Mouse (Mus musculus) olfactory bulb, adult 2 months (tissue): Measurements from ENCODE around the gene Sptbn1. TPM values are rescaled to one million over a fixed set of nuclear protein-coding genes. Genes with fewer than 3 reads are reported as not detected.

Experiments
- H3K27ac ChIP-seq: fragments of 200-500 bp; 2 replicates; pipeline ENCODE4 v1.5.1; 2012; ENCODE audit warnings: low read depth, low read length; ENCODE audit not compliant: insufficient read depth
- H3K4me1 ChIP-seq: fragments of 200-500 bp; 2 replicates; pipeline ENCODE4 v1.6.1; 2012; ENCODE audit warnings: low read length; ENCODE audit not compliant: control insufficient read depth, insufficient read depth
- H3K4me3 ChIP-seq: fragments of 200-500 bp; 2 replicates; pipeline ENCODE4 v1.5.1; 2012; ENCODE audit warnings: mild to moderate bottlenecking, low read depth, low read length, moderate library complexity; ENCODE audit not compliant: insufficient read depth
- CTCF ChIP-seq: fragments of 200-500 bp; IDR thresholded peaks from 2 replicates; pipeline ENCODE4 v1.5.1; 2012; ENCODE audit warnings: low read depth, mild to moderate bottlenecking, low read length, moderate library complexity; ENCODE audit not compliant: insufficient read depth
- POLR2A ChIP-seq: fragments of 200-500 bp; IDR thresholded peaks from 2 replicates; pipeline ENCODE4 v1.6.1; 2012; ENCODE audit warnings: mild to moderate bottlenecking, low read depth, low read length, moderate library complexity; ENCODE audit not compliant: insufficient read depth
- WGBS: fragments of 180-500 bp; shearing (Covaris S2); methylation state at CpG from one replicate; pipeline ENCODE4 v1.1.7; 2018; 5-methylcytosine and 5-hydroxymethylcytosine counted together
- polyA plus RNA-seq: library from polyadenylated mRNA; stranded (reverse); fragments of >200 nt; gene quantifications from 2 replicates; pipeline ENCODE4 v1.2.4, GENCODE M21; 2012; ENCODE audit warnings: low replicate concordance; ENCODE audit not compliant: missing spikeins, insufficient read depth, insufficient read length

The Sptbn1 gene
- polyA plus RNA-seq, result 195 and 347 TPM in 2 replicates

DNA sequence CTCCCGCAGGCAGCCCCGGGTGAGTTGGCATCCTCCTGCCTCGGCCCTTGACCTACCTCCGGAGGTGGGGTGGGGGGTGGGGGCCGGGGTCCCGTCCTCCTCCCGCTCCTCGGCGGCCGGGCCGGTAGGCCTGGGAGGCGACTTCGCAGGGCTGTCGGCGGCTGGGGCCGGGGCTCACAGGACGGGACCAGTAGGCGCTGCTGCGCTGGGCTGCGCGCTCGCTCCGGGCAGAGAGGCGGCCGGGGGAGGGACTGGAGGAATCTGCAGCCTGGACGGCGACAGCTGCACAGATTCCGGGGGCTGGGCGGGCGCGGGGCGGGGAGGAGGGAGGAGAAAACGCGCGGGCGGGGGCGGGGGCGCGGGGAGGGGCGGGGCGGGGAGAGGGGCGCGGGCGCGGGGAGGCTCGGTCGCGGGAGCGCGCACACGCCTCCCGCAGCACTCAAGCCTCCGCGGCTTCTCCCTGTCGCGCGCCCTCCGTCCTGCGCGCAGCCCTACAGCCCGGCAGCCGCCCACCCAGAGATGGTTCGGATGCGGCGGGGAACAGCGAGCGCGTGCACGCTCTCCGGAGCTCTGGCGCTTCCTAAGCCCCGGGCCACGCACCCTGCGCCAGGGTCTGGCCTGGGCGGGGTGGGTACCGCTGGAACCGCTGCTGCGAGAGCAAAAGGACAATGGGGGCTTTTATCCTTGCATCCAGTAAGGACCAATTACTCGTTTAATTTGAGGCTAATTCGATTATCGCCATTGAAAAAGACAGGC, at the start of gene Sptbn1:
Sptbn1 (minus strand) TSS at position 284 of the 756 bp plus-strand sequence.
- no peak for TF ChIP-seq CTCF
- peak; percentile 68 for TF ChIP-seq POLR2A
- peak within 1 kb of the TSS; percentile 95 for H3K27ac ChIP-seq
- WGBS, result 1% methylated on average over 66 of the region's 81 CpGs

DNA sequence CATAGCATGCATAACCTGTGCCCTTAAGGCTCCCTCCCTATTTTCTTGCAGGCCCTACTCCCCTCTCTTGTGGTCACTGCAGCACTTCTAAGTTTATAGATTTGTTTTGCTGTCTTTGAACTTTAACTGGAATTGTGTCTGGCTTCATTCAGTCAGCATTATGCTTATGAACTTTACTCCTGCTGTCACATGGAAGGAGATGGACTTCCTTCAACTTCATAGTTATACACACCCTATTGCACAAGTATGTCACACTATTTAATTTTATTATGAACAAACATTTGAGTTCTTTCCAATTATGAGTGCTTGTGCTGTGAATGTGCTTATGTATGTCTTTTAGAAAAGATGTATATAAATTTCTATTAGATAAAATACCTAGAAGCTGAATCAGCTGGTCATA, 26.3 kb upstream of the Sptbn1 start:
- Histone ChIP-seq H3K4me3 (no peak overlapping the region), H3K27ac (no peak overlapping the region)
- no peak for TF ChIP-seq POLR2A
- no peak for TF ChIP-seq CTCF

More for the DNA sequence above, at the start of gene Sptbn1:
- H3K4me3 ChIP-seq, result peak within 1 kb of the TSS; percentile 81
- no peaks in the 10 kb centered on the region for H3K4me1 ChIP-seq

DNA sequence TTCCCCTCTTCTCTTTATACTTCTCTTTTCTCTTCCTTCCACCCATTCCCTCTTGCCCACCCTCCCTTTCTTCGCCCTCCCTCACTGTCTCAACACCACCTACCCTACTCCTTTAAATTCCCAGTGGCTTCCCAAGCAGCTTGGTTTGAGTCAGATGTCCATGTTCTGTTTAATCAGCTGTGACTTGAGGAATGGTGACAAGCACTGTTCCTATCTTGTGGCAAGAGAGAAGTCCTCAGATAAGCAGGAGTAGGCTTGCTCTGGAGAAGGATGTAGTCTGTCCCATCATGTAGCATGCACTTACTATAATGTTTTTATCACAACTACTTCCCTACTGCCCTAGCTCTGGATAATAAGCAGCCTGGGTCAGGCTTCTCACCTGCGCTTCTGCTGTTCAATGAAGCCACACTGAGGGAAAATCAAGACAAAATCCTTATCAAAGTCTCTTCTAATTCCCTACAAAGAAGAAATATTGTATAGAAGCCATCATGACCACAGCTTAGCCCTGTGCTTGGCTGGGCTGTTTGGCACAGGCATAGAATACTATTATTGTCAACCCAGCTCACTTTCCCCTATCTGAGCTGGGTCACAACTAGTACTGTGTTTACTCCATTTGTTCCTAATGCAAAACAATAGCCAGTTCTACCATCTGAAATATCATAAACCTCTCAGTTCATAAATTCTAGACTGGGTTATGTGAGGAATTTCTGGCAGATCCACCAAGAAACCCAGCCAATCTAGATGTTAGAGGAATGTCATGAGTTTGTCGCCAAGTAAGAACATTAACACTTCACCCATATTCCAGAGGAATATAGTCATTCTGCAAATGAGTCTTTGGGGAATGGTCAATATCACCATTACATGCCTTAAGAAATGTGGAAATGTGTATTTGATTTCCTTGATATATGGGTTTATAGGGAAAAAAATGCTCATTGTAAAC, 24.5 kb upstream of the Sptbn1 start:
- peaks cover 2% of the 10 kb centered on the region; the same call in 1 of the 2 replicates for H3K4me1 ChIP-seq
- TF ChIP-seq CTCF (no peak), POLR2A (no peak)
- WGBS, result 96% methylated on average over 3 of the region's 3 CpGs
- H3K4me3 ChIP-seq, result no peak overlapping the region
- H3K27ac ChIP-seq, result no peak overlapping the region

More for the DNA sequence above, 26.3 kb upstream of the Sptbn1 start:
- H3K4me1 ChIP-seq, result peaks cover 2% of the 10 kb centered on the region; the same call in 1 of the 2 replicates

DNA sequence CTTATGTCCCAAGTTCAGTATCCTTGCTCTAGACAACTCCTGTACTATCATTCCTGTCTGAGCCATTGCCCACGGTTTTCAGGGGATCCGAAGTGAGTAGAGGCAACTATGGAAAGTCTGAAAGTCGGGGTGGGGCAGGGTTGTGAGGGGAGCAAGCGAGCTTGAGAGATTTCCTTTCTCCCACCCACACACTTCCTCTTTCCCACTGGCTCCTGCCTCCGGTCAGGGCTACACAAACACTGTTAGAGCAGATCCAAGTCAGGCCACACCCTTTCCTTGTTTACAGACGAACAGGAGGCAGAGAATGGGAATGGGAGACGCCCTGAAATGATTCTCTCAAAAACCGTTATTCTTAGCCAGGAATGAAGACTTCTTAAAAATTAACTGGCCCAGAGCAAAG, 23.2 kb upstream of the Sptbn1 start:
- Histone ChIP-seq H3K4me3 (no peak overlapping the region), H3K27ac (no peak overlapping the region), H3K4me1 (peaks cover 2% of the 10 kb centered on the region; the same call in 1 of the 2 replicates)
- 74% methylated on average over 8 of the region's 8 CpGs for WGBS
- TF ChIP-seq CTCF (no peak), POLR2A (no peak)

DNA sequence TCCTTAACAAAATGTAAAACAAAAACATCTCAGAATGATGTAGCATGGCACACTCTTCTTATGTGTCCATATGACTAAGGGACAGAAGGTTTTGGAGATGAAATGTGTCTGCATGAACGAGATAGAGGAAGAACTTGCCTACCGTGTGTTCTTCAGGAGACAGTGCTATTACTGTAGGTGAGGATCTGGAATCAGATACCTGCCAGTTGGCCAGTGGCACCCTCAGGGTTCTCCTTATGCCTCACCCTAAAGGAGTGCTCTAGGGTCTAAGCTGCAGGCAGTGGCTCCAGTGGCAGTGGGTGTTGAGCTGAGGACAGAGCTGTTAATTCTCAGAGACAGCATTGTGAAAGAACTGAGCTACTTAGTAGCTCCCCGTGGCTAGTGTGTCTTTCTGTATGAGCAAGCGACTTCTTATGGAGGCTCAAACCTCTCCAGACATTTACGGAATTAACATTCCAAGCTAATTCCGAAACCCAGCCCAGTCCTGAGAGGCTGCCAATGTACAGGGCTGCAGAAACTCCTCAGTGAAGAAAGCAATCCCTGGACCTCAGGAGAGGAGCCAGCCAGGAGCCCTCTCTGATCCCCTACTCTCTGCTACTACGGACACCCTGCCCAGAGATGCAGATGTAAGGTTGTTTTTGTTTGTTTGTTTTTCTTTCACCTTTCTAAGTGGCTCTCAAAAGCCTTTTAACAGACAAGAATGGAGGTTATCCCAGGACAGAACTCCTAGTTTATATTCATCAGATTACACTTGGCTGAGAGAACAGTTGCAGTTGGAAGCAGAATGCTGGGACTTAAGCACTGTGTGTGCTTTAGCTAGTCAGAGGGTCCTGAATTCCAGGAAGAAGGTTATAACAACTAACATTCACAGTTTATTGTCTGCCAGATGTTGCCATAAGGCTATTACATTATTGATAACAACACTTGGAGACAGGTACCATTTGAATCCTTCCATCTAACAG, 21.8 kb upstream of the Sptbn1 start:
- TF ChIP-seq POLR2A (no peak), CTCF (no peak)
- H3K4me3 ChIP-seq, result no peak overlapping the region
- peaks cover 2% of the 10 kb centered on the region; the same call in 1 of the 2 replicates for H3K4me1 ChIP-seq
- H3K27ac ChIP-seq, result no peak overlapping the region
- 41% methylated on average over 7 of the region's 7 CpGs for WGBS

DNA sequence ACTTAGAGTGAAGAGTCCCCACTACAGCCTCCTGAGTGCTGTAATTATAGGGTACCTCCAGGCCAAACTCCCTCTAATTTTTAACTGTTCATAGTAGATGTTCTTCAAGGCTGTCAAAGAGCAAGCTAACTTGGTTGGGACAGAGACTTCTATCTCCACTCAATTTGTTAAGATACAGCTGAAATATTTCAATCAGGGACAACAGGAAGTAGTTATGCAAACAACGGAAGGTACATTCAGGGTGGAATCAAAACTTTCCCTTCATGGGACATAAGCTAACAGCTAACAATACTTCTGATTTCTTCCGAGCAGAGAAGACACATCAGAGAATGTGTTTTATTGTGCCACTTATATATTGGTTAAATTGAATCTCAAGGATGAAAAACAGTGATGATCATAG, 20.1 kb upstream of the Sptbn1 start:
- WGBS, result 94% methylated on average over 2 of the region's 2 CpGs
- TF ChIP-seq POLR2A (no peak), CTCF (no peak)
- no peak overlapping the region for H3K4me3 ChIP-seq
- no peak overlapping the region for H3K27ac ChIP-seq
- H3K4me1 ChIP-seq, result peaks cover 2% of the 10 kb centered on the region; the same call in 1 of the 2 replicates

DNA sequence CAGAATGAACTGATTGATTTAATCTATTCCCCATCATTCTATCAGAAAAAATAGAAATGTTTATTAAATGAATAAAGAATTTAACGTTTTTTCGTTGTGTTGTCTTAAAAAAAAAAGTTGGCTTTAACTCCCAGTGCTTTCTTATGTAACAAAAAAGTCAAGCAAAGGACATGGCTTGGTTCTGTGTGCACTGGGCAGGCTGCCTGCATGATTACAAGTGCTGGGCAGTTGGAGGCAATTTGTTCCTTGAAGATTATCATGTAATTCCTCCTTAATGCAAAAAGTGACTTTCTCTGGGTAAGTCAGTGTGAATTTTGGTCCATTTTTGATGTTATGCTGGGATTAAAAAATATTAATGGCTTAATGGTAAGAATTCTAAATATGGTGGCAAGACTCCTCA, 15.7 kb upstream of the Sptbn1 start:
- no peak overlapping the region for H3K27ac ChIP-seq
- 29% methylated on average over 2 of the region's 2 CpGs for WGBS
- no peaks in the 10 kb centered on the region for H3K4me1 ChIP-seq
- TF ChIP-seq CTCF, result no peak
- no peak for TF ChIP-seq POLR2A
- H3K4me3 ChIP-seq, result no peak overlapping the region

DNA sequence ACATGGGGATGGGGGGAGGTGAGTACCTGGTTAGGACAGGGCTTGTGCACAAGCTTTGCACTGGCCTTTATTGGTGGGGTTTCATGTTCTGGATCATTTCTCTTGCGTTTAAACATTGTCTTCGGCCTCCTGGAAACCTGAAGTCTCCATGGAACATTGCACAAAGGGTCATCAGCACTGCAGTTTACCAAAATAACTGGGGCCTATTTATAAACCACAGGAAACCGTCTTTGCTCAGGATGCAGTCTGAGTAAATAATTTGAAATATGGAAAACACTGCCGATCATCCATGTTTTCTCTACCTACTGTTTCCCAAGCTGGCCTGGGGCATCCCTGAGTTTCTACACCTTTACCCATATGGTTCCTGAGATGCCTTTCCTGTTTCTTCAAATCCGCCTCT, 13.1 kb upstream of the Sptbn1 start:
- 84% methylated on average over 5 of the region's 5 CpGs for WGBS
- no peaks in the 10 kb centered on the region for H3K4me1 ChIP-seq

More for the DNA sequence above, 13.1 kb upstream of the Sptbn1 start:
- no peak overlapping the region for H3K4me3 ChIP-seq
- TF ChIP-seq POLR2A (no peak), CTCF (no peak)
- H3K27ac ChIP-seq, result no peak overlapping the region
